Mouse (Mus musculus) heart, postnatal 0 days (tissue): ENCODE measurements around the gene Tmem74b.

Experiments
- CTCF ChIP-seq: IDR thresholded peaks from 2 replicates; pipeline ENCODE4 v1.5.1; 2016; ENCODE audit warnings: antibody characterized with exemption, control low read depth, low read depth
- EP300 ChIP-seq: IDR thresholded peaks from 2 replicates; pipeline ENCODE4 v1.6.1; 2016; ENCODE audit warnings: antibody characterized with exemption, low read depth

GRCm38 (mm10) chr2:151739081-151739480 is 37.3 kb downstream of the Tmem74b start:
- TF ChIP-seq CTCF (no peak), EP300 (no peak)
